Mouse (Mus musculus): ENCODE measurements at regions not wholly inside any gene's neighbourhood (a gene's known extent, or its start where the extent isn't known, plus 50 kb on each side); places are given as distances from the start of the nearest gene placed in this dataset.

DNA sequence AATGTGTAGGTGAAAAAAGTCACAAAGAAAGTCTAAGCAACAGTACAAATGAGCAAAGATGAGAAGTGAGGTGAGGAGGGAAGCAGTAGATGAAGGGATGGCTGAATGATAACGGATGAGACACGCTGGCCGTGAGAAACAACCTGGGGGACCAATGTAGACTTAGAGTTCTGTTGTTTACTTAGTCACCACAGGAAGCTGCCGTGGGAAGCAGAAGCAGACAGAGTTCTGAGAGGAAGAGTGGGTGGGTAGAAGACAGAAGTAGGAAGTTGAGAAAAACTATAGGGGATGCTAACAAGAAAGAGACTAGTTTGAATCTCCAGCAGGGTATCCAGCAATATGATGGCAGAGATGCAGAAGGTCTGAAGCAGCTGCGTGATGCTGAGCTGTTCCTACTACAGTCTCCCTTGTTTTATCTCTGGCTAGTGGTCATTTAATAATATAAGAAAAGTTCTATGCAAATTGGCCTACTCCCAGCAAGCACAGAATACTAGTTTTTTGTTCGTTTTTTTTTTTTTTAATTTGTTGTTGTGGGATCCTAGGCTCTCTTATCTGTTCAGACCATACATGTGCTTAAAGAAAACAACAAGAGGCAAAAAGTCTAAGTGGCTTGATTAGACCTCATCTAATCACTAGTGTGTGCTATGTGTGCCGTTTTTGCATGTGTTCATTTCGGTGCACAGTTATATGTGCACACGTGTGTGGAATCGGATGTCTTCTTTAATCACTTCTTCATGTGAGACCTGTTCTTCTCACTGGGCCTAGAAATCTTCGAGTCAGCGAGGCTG, 85.0 kb upstream of the Adtrp start:
- no peak for TF ChIP-seq POLR2A (IDR thresholded peaks at IDR 0.05; ENCODE audit: control insufficient read depth, extremely low read depth, insufficient read depth, low read length, poor library complexity)
- TF ChIP-seq CTCF (IDR thresholded peaks at IDR 0.05; ENCODE audit: borderline replicate concordance, control insufficient read depth, extremely low read depth, insufficient read depth, low read length, poor library complexity): no peak

Data from thymus, adult 2 months (tissue).